Mouse (Mus musculus): ENCODE results near the gene Gm10837. TPM values are rescaled to one million over a fixed set of nuclear protein-coding genes. Genes with fewer than 3 reads are reported as not detected.
A peak's percentile ranks its signal among the peaks of the same experiment; 100 is the strongest.

Gm10837 gene
- polyA plus RNA-seq, 1 experiment from 2014 or later = not detected

DNA sequence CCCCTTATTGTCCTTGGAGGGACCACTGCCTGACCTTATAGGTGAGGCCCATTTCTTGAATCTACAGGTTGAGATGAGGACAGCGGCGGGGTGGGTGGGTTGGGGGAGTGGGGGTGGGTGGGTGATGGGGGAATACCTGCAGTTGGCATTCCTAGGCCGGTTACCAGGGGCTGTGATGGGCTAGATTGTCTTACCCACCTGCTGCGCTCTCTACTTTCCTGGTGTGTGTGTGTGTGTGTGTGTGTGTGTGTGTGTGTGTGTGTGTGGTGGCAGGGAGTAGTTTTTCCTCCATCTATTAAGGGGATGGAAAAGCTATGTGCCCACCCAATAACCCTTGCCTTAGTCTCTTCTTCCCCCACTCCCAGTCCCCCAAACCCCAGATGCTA is 5.9 kb upstream of the Gm10837 start:
- no peak overlapping the region for H3K9ac ChIP-seq
- no peak for ATAC-seq
- no peak overlapping the region for H3K4me3 ChIP-seq
- no peak overlapping the region for H3K27ac ChIP-seq
- H3K4me2 ChIP-seq = no peak overlapping the region
- H3K36me3 ChIP-seq = no peaks in the 10 kb centered on the region
- 11% methylated on average over 4 of the region's 4 CpGs for WGBS (ENCODE audit: insufficient replicate concordance)
- no peaks in the 10 kb centered on the region for H3K9me3 ChIP-seq (replicated peaks)
- H3K27me3 ChIP-seq (replicated peaks) = peaks cover 87% of the 10 kb centered on the region
- H3K4me1 ChIP-seq = no peaks in the 10 kb centered on the region

GRCm38 (mm10) chr14:122484844-122485551 is 5.4 kb upstream of the Gm10837 start:
- Histone ChIP-seq H3K4me1 (no peaks in the 10 kb centered on the region), H3K27ac (no peak overlapping the region), H3K9me3 (replicated peaks) (no peaks in the 10 kb centered on the region), H3K4me3 (no peak overlapping the region), H3K27me3 (replicated peaks) (peaks cover 87% of the 10 kb centered on the region), H3K9ac (no peak overlapping the region), H3K36me3 (no peaks in the 10 kb centered on the region), H3K4me2 (no peak overlapping the region)
- WGBS (ENCODE audit: insufficient replicate concordance) = 2% methylated on average over 24 of the region's 24 CpGs
- ATAC-seq = no peak

- Histone ChIP-seq H3K27ac (no peak overlapping the region), H3K4me2 (no peak overlapping the region), H3K27me3 (replicated peaks) (peaks cover 87% of the 10 kb centered on the region), H3K9ac (no peak overlapping the region), H3K9me3 (replicated peaks) (no peaks in the 10 kb centered on the region), H3K4me1 (peaks cover 5% of the 10 kb centered on the region), H3K4me3 (no peak overlapping the region), H3K36me3 (no peaks in the 10 kb centered on the region)
- no peak for ATAC-seq
- WGBS (ENCODE audit: insufficient replicate concordance) = 5% methylated on average over 12 of the region's 12 CpGs
Observed at GRCm38 (mm10) chr14:122485635-122486181, 4.7 kb upstream of the Gm10837 start.

GRCm38 (mm10) chr14:122486611-122487010 is 3.8 kb upstream of the Gm10837 start:
- ATAC-seq = no peak
- 21% methylated on average over 1 of the region's 1 CpGs for WGBS (ENCODE audit: insufficient replicate concordance)
- no peak overlapping the region for H3K27ac ChIP-seq

DNA sequence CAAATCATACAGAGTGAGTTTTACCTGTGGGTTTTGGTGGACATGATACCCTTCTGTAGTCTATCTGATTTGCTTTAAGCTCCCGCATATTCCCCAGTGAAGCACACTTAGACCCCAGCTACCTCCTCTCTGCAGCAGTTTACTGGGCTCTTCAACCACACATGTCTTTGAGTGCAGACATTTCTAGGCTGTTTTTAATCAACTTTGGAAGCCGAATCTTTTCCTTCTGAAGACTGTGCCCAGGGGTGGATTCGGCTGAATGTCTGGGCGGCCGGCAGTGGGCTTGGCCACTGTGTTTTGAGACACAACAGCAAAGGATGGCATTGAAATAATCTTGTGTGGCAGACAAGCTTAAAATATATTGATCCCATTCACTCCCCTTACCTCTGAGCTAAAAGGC is 3.0 kb upstream of the Gm10837 start:
- no peak overlapping the region for H3K9ac ChIP-seq
- H3K27ac ChIP-seq = no peak overlapping the region
- H3K4me1 ChIP-seq = peaks cover 7% of the 10 kb centered on the region
- H3K9me3 ChIP-seq (replicated peaks) = no peaks in the 10 kb centered on the region
- 12% methylated on average over 5 of the region's 5 CpGs for WGBS (ENCODE audit: insufficient replicate concordance)
- no peak for ATAC-seq
- no peak overlapping the region for H3K4me2 ChIP-seq
- no peak overlapping the region for H3K4me3 ChIP-seq
- H3K36me3 ChIP-seq = no peaks in the 10 kb centered on the region
- peaks cover 82% of the 10 kb centered on the region for H3K27me3 ChIP-seq (replicated peaks)

More at GRCm38 (mm10) chr14:122486611-122487010, 3.8 kb upstream of the Gm10837 start:
- Histone ChIP-seq H3K27me3 (replicated peaks) (peaks cover 87% of the 10 kb centered on the region), H3K4me1 (peaks cover 7% of the 10 kb centered on the region), H3K4me2 (no peak overlapping the region), H3K36me3 (no peaks in the 10 kb centered on the region), H3K9ac (no peak overlapping the region), H3K9me3 (replicated peaks) (no peaks in the 10 kb centered on the region), H3K4me3 (no peak overlapping the region)

GRCm38 (mm10) chr14:122489041-122489440 is 1.3 kb upstream of the Gm10837 start:
- no peak overlapping the region for H3K4me3 ChIP-seq
- 4% methylated on average over 5 of the region's 5 CpGs for WGBS (ENCODE audit: insufficient replicate concordance)
- no peak overlapping the region for H3K4me2 ChIP-seq
- ATAC-seq = no peak
- peaks cover 81% of the 10 kb centered on the region for H3K27me3 ChIP-seq (replicated peaks)
- H3K9me3 ChIP-seq (replicated peaks) = no peaks in the 10 kb centered on the region
- no peak overlapping the region for H3K27ac ChIP-seq
- H3K9ac ChIP-seq = no peak overlapping the region
- H3K36me3 ChIP-seq = no peaks in the 10 kb centered on the region
- peaks cover 7% of the 10 kb centered on the region for H3K4me1 ChIP-seq

GRCm38 (mm10) chr14:122489686-122490414 is 536 bp upstream of the Gm10837 start:
- Histone ChIP-seq H3K4me3 (no peak overlapping the region), H3K4me1 (peaks cover 7% of the 10 kb centered on the region)
- 7% methylated on average over 12 of the region's 12 CpGs for WGBS (ENCODE audit: insufficient replicate concordance)

DNA sequence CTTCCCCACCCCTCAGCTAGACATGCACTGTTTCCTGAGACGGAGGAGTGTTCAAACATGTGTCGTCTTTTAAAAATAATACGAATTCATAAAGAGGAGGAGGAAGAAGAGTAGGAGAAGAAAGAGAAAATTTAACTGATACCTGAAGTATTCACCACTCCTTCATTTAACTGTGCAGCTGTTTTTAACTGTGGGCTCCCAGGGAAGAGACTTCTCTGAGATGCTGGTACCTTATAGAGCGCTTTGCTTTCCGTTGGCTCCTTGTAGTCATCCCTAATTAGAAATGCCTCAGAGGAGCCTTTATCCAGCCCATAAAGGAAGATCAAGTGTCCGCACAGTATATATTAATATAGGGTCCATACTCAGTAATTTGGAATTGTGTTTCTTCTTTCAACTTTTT is 1.1 kb downstream of the Gm10837 start:
- Histone ChIP-seq H3K27ac (no peak overlapping the region), H3K9me3 (replicated peaks) (no peaks in the 10 kb centered on the region), H3K4me3 (no peak overlapping the region), H3K27me3 (replicated peaks) (peaks cover 71% of the 10 kb centered on the region), H3K36me3 (no peaks in the 10 kb centered on the region), H3K4me2 (no peak overlapping the region), H3K9ac (no peak overlapping the region), H3K4me1 (peaks cover 7% of the 10 kb centered on the region)
- 64% methylated on average over 6 of the region's 6 CpGs for WGBS (ENCODE audit: insufficient replicate concordance)
- no peak for ATAC-seq

More at GRCm38 (mm10) chr14:122489686-122490414, 536 bp upstream of the Gm10837 start:
- no peaks in the 10 kb centered on the region for H3K36me3 ChIP-seq
- H3K4me2 ChIP-seq = 0 out of 2 replicates have a peak overlapping the region, but pooled peaks have one; percentile 49
- H3K27me3 ChIP-seq (replicated peaks) = peaks cover 80% of the 10 kb centered on the region
- H3K27ac ChIP-seq = no peak overlapping the region
- no peak overlapping the region for H3K9ac ChIP-seq
- H3K9me3 ChIP-seq (replicated peaks) = no peaks in the 10 kb centered on the region
- no peak for ATAC-seq

- Histone ChIP-seq H3K9me3 (replicated peaks) (no peaks in the 10 kb centered on the region), H3K36me3 (no peaks in the 10 kb centered on the region), H3K4me1 (peaks cover 7% of the 10 kb centered on the region), H3K27me3 (replicated peaks) (peaks cover 69% of the 10 kb centered on the region), H3K4me2 (no peak overlapping the region), H3K9ac (no peak overlapping the region), H3K4me3 (no peak overlapping the region), H3K27ac (no peak overlapping the region)
- ATAC-seq = no peak
- 51% methylated on average over 1 of the region's 1 CpGs for WGBS (ENCODE audit: insufficient replicate concordance)
Observed at GRCm38 (mm10) chr14:122492015-122492414, 1.6 kb downstream of the Gm10837 start.

GRCm38 (mm10) chr14:122509058-122509457 is 18.7 kb downstream of the Gm10837 start:
- Histone ChIP-seq H3K36me3 (no peaks in the 10 kb centered on the region), H3K27me3 (replicated peaks) (0 out of 2 replicates have a peak, but pooled peaks cover 4% of the 10 kb centered on the region), H3K9ac (no peak overlapping the region), H3K4me3 (no peak overlapping the region), H3K27ac (no peak overlapping the region), H3K9me3 (replicated peaks) (no peaks in the 10 kb centered on the region), H3K4me2 (no peak overlapping the region), H3K4me1 (no peaks in the 10 kb centered on the region)
- 20% methylated on average over 2 of the region's 2 CpGs for WGBS (ENCODE audit: insufficient replicate concordance)
- ATAC-seq = no peak

DNA sequence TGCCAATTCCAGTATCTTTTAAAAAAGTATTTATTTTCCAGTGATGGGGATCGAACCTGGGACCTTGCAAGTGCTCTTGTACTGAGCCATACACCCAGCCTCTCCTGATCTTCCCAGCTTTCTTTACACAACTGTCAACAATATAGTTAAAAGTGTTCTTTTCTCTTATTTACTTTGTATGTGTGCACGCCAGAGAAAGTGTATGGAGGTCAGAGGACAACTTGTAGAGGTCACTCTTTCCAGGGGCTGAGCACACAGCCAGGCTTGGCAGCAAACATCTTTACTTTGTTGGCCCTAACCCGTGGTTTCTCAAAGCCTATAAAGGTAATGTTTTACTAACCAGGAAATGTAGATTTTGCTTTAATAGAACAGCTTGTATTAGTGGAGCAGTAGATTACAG is 21.1 kb downstream of the Gm10837 start:
- Histone ChIP-seq H3K4me1 (no peaks in the 10 kb centered on the region), H3K4me3 (no peak overlapping the region), H3K27ac (no peak overlapping the region), H3K27me3 (replicated peaks) (0 out of 2 replicates have a peak, but pooled peaks cover 4% of the 10 kb centered on the region), H3K36me3 (no peaks in the 10 kb centered on the region), H3K9me3 (replicated peaks) (no peaks in the 10 kb centered on the region), H3K4me2 (no peak overlapping the region), H3K9ac (no peak overlapping the region)
- ATAC-seq = no peak
- 36% methylated on average over 3 of the region's 3 CpGs for WGBS (ENCODE audit: insufficient replicate concordance)

GRCm38 (mm10) chr14:122513511-122514036 is 23.2 kb downstream of the Gm10837 start:
- Histone ChIP-seq H3K4me2 (no peak overlapping the region), H3K9ac (no peak overlapping the region), H3K36me3 (no peaks in the 10 kb centered on the region), H3K27me3 (replicated peaks) (0 out of 2 replicates have a peak, but pooled peaks cover 4% of the 10 kb centered on the region), H3K27ac (no peak overlapping the region), H3K9me3 (replicated peaks) (no peaks in the 10 kb centered on the region), H3K4me1 (no peaks in the 10 kb centered on the region), H3K4me3 (no peak overlapping the region)
- 62% methylated on average over 1 of the region's 1 CpGs for WGBS (ENCODE audit: insufficient replicate concordance)
- ATAC-seq = no peak
